Comparison of ENCODE assay signal across 9 mouse cellular contexts in genomic region chr17:48411241-48411640, GRCm38 (mm10). TPM values are rescaled to one million over a fixed set of nuclear protein-coding genes. Genes with fewer than 3 reads are reported as not detected.
DNase-seq lines count a peak whose midpoint lies in the region; ATAC-seq and TF ChIP-seq lines count a peak whose summit lies in the region.
"Had no signal": no experiment of that assay in that cellular context is flagged by ENCODE, and none has a peak within 500 bp of the region (broad histone marks: within the 10 kb centered on the region; RNA-seq: fewer than 3 reads in every experiment).

No protein-coding gene starts in this region.

- no peak for ATAC-seq in embryonic facial prominence, embryonic 11.5 days (replicated peaks; ENCODE audit: insufficient number of reproducible peaks, low FRiP score, low TSS enrichment, low read depth)
- ATAC-seq in hindbrain, postnatal 0 days, result no peak
- ATAC-seq in granulocyte monocyte progenitor cell, adult 5-6 weeks (replicated peaks; ENCODE audit: poor library complexity, severe bottlenecking), result no peak

- no peak for DNase-seq in layer of hippocampus, adult 2 months (ENCODE audit: low spot score in 2 of 2)
- no peak for DNase-seq in layer of hippocampus, adult 9-11 months
- no peak for DNase-seq in embryonic facial prominence, embryonic 11.5 days (ENCODE audit: low spot score)
- DNase-seq in hindbrain, postnatal 0 days (ENCODE audit: low spot score), result no peak
- no peak for DNase-seq in spleen, adult 12 weeks (ENCODE audit: low spot score)
- DNase-seq in kidney, adult 18-20 months, result no peak

- H3K9me3 ChIP-seq in embryonic facial prominence, embryonic 11.5 days (replicated peaks; ENCODE audit: control insufficient read depth, low read length), result no peaks in the 10 kb centered on the region
- no peaks in the 10 kb centered on the region for H3K9me3 ChIP-seq in hindbrain, postnatal 0 days (ENCODE audit: low read length)

- 62% methylated on average over 8 of the region's 8 CpGs for WGBS in embryonic facial prominence, embryonic 11.5 days
- WGBS in hindbrain, postnatal 0 days, result 46% methylated on average over 8 of the region's 8 CpGs

- peak overlapping the region; percentile 67 for H3K9ac ChIP-seq in embryonic facial prominence, embryonic 11.5 days (replicated peaks; ENCODE audit: low read length)
- H3K9ac ChIP-seq in hindbrain, postnatal 0 days (replicated peaks; ENCODE audit: low read length), result peak overlapping the region; percentile 63; the same call in 1 of the 2 replicates

- no peaks in the 10 kb centered on the region for H3K4me1 ChIP-seq in embryonic facial prominence, embryonic 11.5 days (ENCODE audit: control insufficient read depth, insufficient read depth, low read length)
- H3K4me1 ChIP-seq in hindbrain, postnatal 0 days (ENCODE audit: insufficient read depth, low read length), result 0 out of 2 replicates have a peak, but pooled peaks cover 20% of the 10 kb centered on the region

- peaks cover 26% of the 10 kb centered on the region for H3K79me2 ChIP-seq in myocyte (ENCODE audit: control insufficient read depth, insufficient read depth)

- no peak for TF ChIP-seq CTCF in layer of hippocampus, adult 2 months (conservative IDR thresholded peaks at IDR 0.05)
- no peak for TF ChIP-seq CTCF in hindbrain, postnatal 0 days (IDR thresholded peaks at IDR 0.05; ENCODE audit: low read depth)

- no peak overlapping the region for H3ac ChIP-seq in myocyte (ENCODE audit: control insufficient read depth, insufficient read length)

- no peak for TF ChIP-seq POLR2A in myocyte (IDR thresholded peaks at IDR 0.05; ENCODE audit: insufficient read length, low read depth)

- peak overlapping the region; percentile 92 for H3K4me3 ChIP-seq in layer of hippocampus, adult 2 months
- H3K4me3 ChIP-seq in embryonic facial prominence, embryonic 11.5 days (ENCODE audit: low read depth, low read length), result peak overlapping the region; percentile 36
- peak overlapping the region; percentile 65 for H3K4me3 ChIP-seq in hindbrain, postnatal 0 days (ENCODE audit: low read length)
- H3K4me3 ChIP-seq in myocyte, result peak overlapping the region; percentile 66

- no peaks in the 10 kb centered on the region for H3K27me3 ChIP-seq in embryonic facial prominence, embryonic 11.5 days (ENCODE audit: control insufficient read depth, insufficient read depth, low read length)
- H3K27me3 ChIP-seq in hindbrain, postnatal 0 days (ENCODE audit: insufficient read depth, low read length), result no peaks in the 10 kb centered on the region
- no peaks in the 10 kb centered on the region for H3K27me3 ChIP-seq in myocyte (ENCODE audit: control insufficient read depth, insufficient read depth, insufficient read length)

- no peaks in the 10 kb centered on the region for H3K36me3 ChIP-seq in embryonic facial prominence, embryonic 11.5 days (replicated peaks; ENCODE audit: control insufficient read depth, insufficient read depth, low read depth, low read length)
- H3K36me3 ChIP-seq in hindbrain, postnatal 0 days (ENCODE audit: insufficient read depth, low read length), result no peaks in the 10 kb centered on the region
- peaks cover 11% of the 10 kb centered on the region for H3K36me3 ChIP-seq in myocyte (ENCODE audit: control insufficient read depth, insufficient read depth)

- peak overlapping the region; percentile 94 for H3K27ac ChIP-seq in layer of hippocampus, adult 2 months
- peak overlapping the region; percentile 83 for H3K27ac ChIP-seq in embryonic facial prominence, embryonic 11.5 days (replicated peaks; ENCODE audit: low read depth, low read length)
- H3K27ac ChIP-seq in hindbrain, postnatal 0 days, result peak overlapping the region; percentile 94; the same call in 1 of the 2 replicates

- H3K4me2 ChIP-seq in embryonic facial prominence, embryonic 11.5 days (ENCODE audit: low read depth, low read length), result peak overlapping the region; percentile 55
- peak overlapping the region; percentile 75 for H3K4me2 ChIP-seq in hindbrain, postnatal 0 days (ENCODE audit: low read depth, low read length)
- peak overlapping the region; percentile 91 for H3K4me2 ChIP-seq in myocyte (ENCODE audit: low read depth)

TF ChIP-seq in myocyte, 11 proteins besides CTCF, POLR2A, EP300 and RAD21:
- no peak for TF ChIP-seq TCF12 (IDR thresholded peaks at IDR 0.05; ENCODE audit: insufficient read depth, poor library complexity, severe bottlenecking)
- no peak for TF ChIP-seq POLR2AphosphoS2 (IDR thresholded peaks at IDR 0.05; ENCODE audit: insufficient read length, low read depth)
- no peak for TF ChIP-seq SRF (IDR thresholded peaks at IDR 0.05; ENCODE audit: control insufficient read depth, insufficient read length, low read depth)

RNA-seq across cellular contexts. Expression of gene Oard1, which starts 1.4 kb away (rescaled TPM):
- 10 to 100 TPM; 11.1 to 15.1 TPM for total RNA-seq in layer of hippocampus, adult 2 months (2021)
- 76.5 and 79.7 TPM in 2 replicates for polyA plus RNA-seq in embryonic facial prominence, embryonic 11.5 days (2014; fragmentation: Nextera tagmentation; extraction: Ambion mirVana)
- 9.9 and 10.2 TPM in 2 replicates for total RNA-seq in hindbrain, postnatal 0 days (2014; rRNA removed)
- 34.4 and 36.7 TPM in 2 replicates for polyA plus RNA-seq in hindbrain, postnatal 0 days (2015; fragmentation: Nextera tagmentation; extraction: Ambion mirVana)
- polyA plus RNA-seq in myocyte (2012; fragmentation: generic; extraction: Trizol), result 7.5 TPM
- total RNA-seq in granulocyte monocyte progenitor cell, adult 5-6 weeks (2014; fragmentation: Nextera tagmentation), result 52.6 and 59.4 TPM in 2 replicates
- 52.9 and 58.7 TPM in 2 replicates for total RNA-seq in granulocyte monocyte progenitor cell, adult 5-6 weeks (2017)

RNA-seq across cellular contexts. Expression of gene Nfya, which starts 1.5 kb away (rescaled TPM):
- total RNA-seq in layer of hippocampus, adult 2 months (2021), result 10 to 100 TPM; 21.4 to 26.7 TPM
- polyA plus RNA-seq in embryonic facial prominence, embryonic 11.5 days (2014; fragmentation: Nextera tagmentation; extraction: Ambion mirVana), result 23.0 and 26.5 TPM in 2 replicates
- total RNA-seq in hindbrain, postnatal 0 days (2014; rRNA removed), result 29.0 and 39.7 TPM in 2 replicates
- 3.5 and 5.0 TPM in 2 replicates for polyA plus RNA-seq in hindbrain, postnatal 0 days (2015; fragmentation: Nextera tagmentation; extraction: Ambion mirVana)
- 17.0 TPM for polyA plus RNA-seq in myocyte (2012; fragmentation: generic; extraction: Trizol)
- total RNA-seq in granulocyte monocyte progenitor cell, adult 5-6 weeks (2014; fragmentation: Nextera tagmentation), result 96.6 and 101 TPM in 2 replicates
- 50.9 and 56.0 TPM in 2 replicates for total RNA-seq in granulocyte monocyte progenitor cell, adult 5-6 weeks (2017)

RNA-seq across cellular contexts. Expression of gene Apobec2, which starts 21.5 kb away (rescaled TPM):
- total RNA-seq in layer of hippocampus, adult 2 months (2021), result under 1 TPM in 1 of 2 experiments, not detected in 1; 0.33 TPM
- polyA plus RNA-seq in embryonic facial prominence, embryonic 11.5 days (2014; fragmentation: Nextera tagmentation; extraction: Ambion mirVana), result 1.2 and 2.0 TPM in 2 replicates
- total RNA-seq in hindbrain, postnatal 0 days (2014; rRNA removed), result 0.78 and 1.2 TPM in 2 replicates
- polyA plus RNA-seq in hindbrain, postnatal 0 days (2015; fragmentation: Nextera tagmentation; extraction: Ambion mirVana), result 1.1 and 1.2 TPM in 2 replicates
- 122 TPM for polyA plus RNA-seq in myocyte (2012; fragmentation: generic; extraction: Trizol)
- total RNA-seq in granulocyte monocyte progenitor cell, adult 5-6 weeks (2014; fragmentation: Nextera tagmentation), result not detected in 2 replicates
- not detected in 2 replicates for total RNA-seq in granulocyte monocyte progenitor cell, adult 5-6 weeks (2017)
- polyA plus RNA-seq: liver, adult 2 months had no signal

RNA-seq across cellular contexts. Expression of gene Tspo2, which starts 40.1 kb away (rescaled TPM):
- not detected for total RNA-seq in layer of hippocampus, adult 2 months (2021)
- 0.28 and 0.52 TPM in 2 replicates for polyA plus RNA-seq in embryonic facial prominence, embryonic 11.5 days (2014; fragmentation: Nextera tagmentation; extraction: Ambion mirVana)
- total RNA-seq in hindbrain, postnatal 0 days (2014; rRNA removed), result 0.22 and 2.0 TPM in 2 replicates
- polyA plus RNA-seq in hindbrain, postnatal 0 days (2015; fragmentation: Nextera tagmentation; extraction: Ambion mirVana), result 0.58 and 0.90 TPM in 2 replicates
- polyA plus RNA-seq in myocyte (2012; fragmentation: generic; extraction: Trizol), result not detected
- 0.26 and 2.5 TPM in 2 replicates for total RNA-seq in granulocyte monocyte progenitor cell, adult 5-6 weeks (2014; fragmentation: Nextera tagmentation)
- 0.17 and 0.62 TPM in 2 replicates for total RNA-seq in granulocyte monocyte progenitor cell, adult 5-6 weeks (2017)
- total RNA-seq: liver, adult 2 months had no signal
- polyA plus RNA-seq: liver, adult 2 months had no signal

RNA-seq across cellular contexts. Expression of gene Unc5cl, which starts 43.5 kb away (rescaled TPM):
- total RNA-seq in layer of hippocampus, adult 2 months (2021), result under 1 TPM; 0.37 to 0.92 TPM
- 0.26 and 0.34 TPM in 2 replicates for polyA plus RNA-seq in embryonic facial prominence, embryonic 11.5 days (2014; fragmentation: Nextera tagmentation; extraction: Ambion mirVana)
- total RNA-seq in hindbrain, postnatal 0 days (2014; rRNA removed), result 0.26 TPM in 1 of 2 replicates, not detected in the other
- polyA plus RNA-seq in hindbrain, postnatal 0 days (2015; fragmentation: Nextera tagmentation; extraction: Ambion mirVana), result 0.13 and 0.32 TPM in 2 replicates
- not detected for polyA plus RNA-seq in myocyte (2012; fragmentation: generic; extraction: Trizol)
- 1.9 TPM in 1 of 2 replicates, not detected in the other for total RNA-seq in granulocyte monocyte progenitor cell, adult 5-6 weeks (2014; fragmentation: Nextera tagmentation)
- 0.21 and 0.43 TPM in 2 replicates for total RNA-seq in granulocyte monocyte progenitor cell, adult 5-6 weeks (2017)
- total RNA-seq: liver, adult 2 months had no signal

Comparison
In these comparisons a context has a peak if more than half of its experiments do, and no peak if none do; other contexts are left out.
1. H3K4me3 ChIP-seq: peak in every context shown above with its lines; median percentile 92 in layer of hippocampus, adult 2 months; 66 in myocyte; 65 in hindbrain, postnatal 0 days; 36 in embryonic facial prominence, embryonic 11.5 days.